Mouse (Mus musculus) granulocyte monocyte progenitor cell, adult 5-6 weeks (primary cell): Measurements from ENCODE around the gene Rpl36al. TPM values are rescaled to one million over a fixed set of nuclear protein-coding genes. Genes with fewer than 3 reads are reported as not detected.
"Not testable (repeated sequence)": the region's sequence is repeated elsewhere in the genome, so short reads cannot be mapped to it uniquely, and the experiment has no call there.

ENCODE experiments used
- ATAC-seq: replicated peaks from 2 replicates; pipeline ENCODE4 v1.8.0; 2016; ENCODE audit warnings: mild to moderate bottlenecking, moderate TSS enrichment, inconsistent platforms; ENCODE audit not compliant: poor library complexity, severe bottlenecking
- total RNA-seq, 2 experiments: library from RNA; stranded (forward) in 1 of 2; stranded (reverse) in 1 of 2; fragments of 200-712, 200-1000 nt in 1 of 2; fragments of >200 nt in 1 of 2; fragmentation: Nextera tagmentation in 1 of 2; gene quantifications; 2 replicates each; pipeline ENCODE4 v1.2.3; 2014 to 2017

The Rpl36al gene
- total RNA-seq, 2 experiments from 2014 or later: 1,057 to 1,531 TPM

DNA sequence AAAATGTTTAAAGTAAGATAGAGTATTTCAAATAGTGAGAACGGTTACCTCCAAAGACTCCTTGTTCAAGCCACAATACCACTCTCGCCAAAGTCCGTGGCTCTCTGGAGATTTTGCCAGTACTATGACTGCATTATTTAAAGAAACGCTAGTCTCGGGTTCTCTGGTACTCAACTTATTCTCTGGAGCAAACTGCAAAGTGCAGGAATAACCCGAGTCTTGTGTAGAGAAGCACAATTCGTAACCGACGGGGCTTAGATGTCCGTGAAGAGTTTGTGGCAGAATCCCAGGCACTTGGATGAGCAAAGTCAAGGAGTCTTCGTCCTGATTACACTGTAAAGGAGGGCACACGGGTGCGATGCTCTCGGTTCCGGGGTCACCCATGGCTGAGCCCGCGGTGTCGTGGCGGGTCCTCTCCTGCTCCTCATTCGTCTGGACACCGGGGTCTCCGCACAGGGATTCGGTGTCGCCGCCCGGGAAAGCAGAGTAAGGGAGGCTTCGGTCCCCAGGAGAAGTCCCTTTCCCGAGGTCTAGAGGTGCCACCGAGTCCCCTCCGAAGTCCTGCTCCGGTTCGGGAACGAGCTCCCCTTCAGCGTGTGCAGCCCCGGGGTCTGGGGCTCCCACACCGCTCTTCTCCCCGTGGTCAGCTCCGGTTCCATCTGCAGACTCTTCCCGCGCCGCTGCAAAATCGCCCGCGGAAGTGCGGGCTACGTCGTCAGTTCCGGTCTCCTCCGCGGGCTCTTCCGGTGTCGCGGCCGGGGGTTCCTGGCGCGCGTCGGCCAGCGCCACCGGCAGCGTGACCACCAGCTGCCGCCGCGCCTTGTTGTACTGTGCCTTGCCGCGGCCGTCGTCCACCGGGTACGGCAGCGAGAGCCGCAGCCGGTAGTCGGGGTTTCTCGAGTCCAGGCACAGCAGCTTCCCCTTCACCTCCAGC, 12.8 kb upstream of the Rpl36al start, which contains the start of gene Gm49383:
Gene Gm49383, minus strand, starts transcription at position 661 of the 934 bp plus-strand sequence.
- peak; percentile 82 for ATAC-seq

DNA sequence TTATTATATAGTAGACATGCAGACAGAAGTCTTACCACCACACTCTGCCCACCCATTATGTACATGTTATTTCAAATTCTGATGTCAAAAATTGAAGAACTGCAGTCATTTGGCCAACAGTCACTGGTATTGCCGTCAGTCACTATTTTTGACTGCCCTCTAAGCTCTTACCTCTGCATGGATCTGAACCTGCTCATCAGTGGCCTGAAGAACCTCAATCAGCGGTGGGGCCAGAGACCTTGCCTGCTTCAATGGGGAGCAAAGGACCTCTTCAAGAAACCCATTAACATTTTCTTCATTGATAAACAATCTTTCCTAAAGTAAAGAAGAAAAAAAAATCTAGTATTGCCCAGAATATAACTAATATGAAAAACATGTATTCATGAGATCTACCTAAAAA, 8.8 kb upstream of the Rpl36al start:
- ATAC-seq: no peak

- ATAC-seq: no peak
Observed at GRCm38 (mm10) chr12:69191396-69191795, 7.5 kb upstream of the Rpl36al start.

GRCm38 (mm10) chr12:69190522-69190921, 6.6 kb upstream of the Rpl36al start:
- peak; percentile 64 for ATAC-seq

- no peak for ATAC-seq
Observed at GRCm38 (mm10) chr12:69190074-69190473, 6.2 kb upstream of the Rpl36al start.

DNA sequence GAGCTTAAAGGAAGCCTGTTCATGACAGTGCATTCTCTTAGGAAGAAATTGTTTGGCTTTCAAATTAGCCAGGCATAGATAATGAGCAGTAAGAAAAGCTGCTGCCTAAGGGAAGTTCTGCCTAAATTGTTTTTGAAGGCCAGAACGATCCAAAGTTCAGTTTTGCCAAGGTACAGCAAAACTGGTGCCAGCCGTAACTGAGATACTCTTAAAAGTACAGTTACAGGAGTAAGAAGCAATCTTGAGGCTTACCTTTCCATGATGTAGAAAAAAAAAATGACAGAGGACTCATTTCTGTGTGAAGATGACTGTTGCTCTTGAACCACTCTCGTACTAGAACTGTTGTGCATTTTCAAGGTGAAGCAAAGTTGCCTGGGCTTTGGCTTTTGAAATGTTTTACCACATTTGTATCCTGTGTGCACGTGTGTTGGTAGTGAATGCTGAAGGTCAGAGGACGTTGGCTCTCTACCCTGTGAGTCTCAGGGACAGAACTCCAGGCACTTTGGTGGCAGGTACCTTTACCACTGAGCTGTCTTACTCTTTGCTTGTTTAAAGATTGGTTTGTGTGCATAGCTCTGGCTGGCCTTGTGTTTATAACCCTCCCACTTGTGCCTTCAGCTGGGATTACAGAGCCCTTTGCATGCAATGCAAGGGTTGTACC, 3.1 kb upstream of the Rpl36al start:
- no peak for ATAC-seq

DNA sequence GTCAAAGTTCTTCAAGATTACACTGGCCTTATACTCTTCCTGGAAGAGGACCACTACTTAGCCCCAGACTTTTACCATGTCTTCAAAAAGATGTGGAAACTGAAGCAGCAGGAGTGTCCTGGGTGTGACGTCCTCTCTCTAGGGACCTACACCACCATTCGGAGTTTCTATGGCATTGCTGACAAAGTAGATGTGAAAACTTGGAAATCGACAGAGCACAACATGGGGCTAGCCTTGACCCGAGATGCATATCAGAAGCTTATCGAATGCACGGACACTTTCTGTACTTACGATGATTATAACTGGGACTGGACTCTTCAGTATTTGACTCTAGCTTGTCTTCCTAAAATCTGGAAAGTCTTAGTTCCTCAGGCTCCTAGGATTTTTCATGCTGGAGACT, 1.5 kb upstream of the Rpl36al start:
- no peak for ATAC-seq

DNA sequence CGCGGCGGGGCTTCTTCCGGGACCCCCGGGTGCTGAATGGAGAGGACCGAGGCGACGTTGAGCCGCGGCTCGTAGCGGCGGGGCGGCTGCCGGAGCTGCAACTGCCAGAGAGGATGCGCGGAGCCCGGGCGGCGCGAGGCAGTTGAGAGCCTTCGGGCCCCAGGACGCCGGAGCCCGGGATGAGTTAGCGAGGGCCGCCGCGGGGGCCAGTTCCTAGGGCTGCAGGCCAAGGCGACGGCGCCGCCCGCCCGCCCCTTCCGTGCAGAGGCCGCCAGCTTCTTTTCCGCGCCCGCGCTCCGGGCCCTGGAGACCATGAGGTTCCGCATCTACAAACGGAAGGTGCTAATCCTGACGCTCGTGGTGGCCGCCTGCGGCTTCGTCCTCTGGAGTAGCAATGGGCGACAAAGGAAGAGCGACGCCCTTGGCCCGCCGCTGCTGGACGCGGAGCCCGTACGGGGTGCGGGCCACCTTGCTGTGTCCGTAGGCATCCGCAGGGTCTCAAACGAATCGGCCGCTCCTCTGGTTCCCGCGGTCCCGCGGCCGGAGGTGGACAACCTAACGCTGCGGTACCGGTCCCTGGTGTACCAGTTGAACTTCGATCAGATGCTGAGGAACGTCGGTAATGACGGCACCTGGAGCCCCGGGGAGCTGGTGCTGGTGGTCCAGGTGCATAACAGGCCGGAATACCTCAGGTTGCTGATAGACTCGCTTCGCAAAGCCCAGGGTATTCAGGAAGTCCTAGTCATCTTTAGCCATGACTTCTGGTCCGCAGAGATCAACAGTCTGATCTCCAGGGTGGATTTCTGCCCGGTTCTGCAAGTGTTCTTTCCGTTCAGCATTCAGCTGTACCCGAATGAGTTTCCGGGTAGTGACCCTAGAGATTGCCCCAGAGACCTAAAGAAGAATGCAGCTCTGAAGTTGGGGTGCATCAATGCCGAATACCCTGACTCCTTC, 736 bp upstream of the Rpl36al start:
- ATAC-seq: peak; percentile 43

GRCm38 (mm10) chr12:69181800-69182199, 2.1 kb downstream of the Rpl36al start:
- no peak for ATAC-seq

DNA sequence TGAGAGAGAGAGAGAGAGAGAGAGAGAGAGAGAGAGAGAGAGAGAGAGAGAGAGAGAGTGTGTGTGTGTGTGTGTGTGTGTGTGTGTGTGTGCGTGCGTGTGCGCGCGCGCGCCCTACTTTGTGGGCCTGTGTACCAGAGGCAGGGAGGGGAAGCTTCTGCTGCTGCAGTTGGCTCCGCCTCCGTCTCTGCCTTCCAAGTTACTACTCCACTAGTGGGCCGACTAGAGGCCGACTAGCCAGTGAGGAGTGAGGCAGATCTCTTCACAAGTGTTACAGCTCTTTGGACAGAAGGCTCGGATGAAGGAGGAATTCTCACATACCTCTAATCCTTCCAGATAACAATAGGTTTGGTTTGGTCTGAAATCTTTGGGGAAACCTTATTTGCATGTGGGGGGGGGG, 4.5 kb downstream of the Rpl36al start:
- ATAC-seq: no peak

- no peak for ATAC-seq
Observed at GRCm38 (mm10) chr12:69177526-69177925, 6.4 kb downstream of the Rpl36al start.

GRCm38 (mm10) chr12:69175975-69176374, 7.9 kb downstream of the Rpl36al start:
- no peak for ATAC-seq

DNA sequence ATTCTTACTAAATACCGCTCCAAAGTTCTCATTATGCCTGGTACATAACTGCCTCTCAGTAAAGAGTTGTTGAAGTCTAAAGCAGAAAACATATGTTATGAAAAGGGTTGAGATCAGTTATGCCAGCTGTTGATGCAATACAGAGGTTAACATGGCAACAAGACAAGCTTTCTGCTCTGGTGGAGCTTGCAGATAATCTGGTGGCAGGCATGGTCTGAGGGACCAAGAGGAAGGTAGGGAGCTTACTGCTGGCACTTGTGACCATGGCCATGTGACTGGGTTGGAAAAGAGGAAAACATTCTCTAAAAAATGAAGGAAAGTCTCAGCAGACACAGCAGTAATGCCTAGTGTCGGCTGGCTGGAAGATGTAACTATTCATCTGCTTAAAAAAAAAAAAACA, 12.6 kb downstream of the Rpl36al start:
- no peak for ATAC-seq

- ATAC-seq: peak; percentile 91
Observed at GRCm38 (mm10) chr12:69168461-69169106, 15.3 kb downstream of the Rpl36al start, which contains the start of gene Lrr1. Gene Lrr1 (plus strand): TSS chr12:69168814.

GRCm38 (mm10) chr12:69167656-69168460, 16.0 kb downstream of the Rpl36al start:
- ATAC-seq: peak; percentile 49

- not testable (repeated sequence) for ATAC-seq
Observed at GRCm38 (mm10) chr12:69166861-69167581, 16.9 kb downstream of the Rpl36al start.

DNA sequence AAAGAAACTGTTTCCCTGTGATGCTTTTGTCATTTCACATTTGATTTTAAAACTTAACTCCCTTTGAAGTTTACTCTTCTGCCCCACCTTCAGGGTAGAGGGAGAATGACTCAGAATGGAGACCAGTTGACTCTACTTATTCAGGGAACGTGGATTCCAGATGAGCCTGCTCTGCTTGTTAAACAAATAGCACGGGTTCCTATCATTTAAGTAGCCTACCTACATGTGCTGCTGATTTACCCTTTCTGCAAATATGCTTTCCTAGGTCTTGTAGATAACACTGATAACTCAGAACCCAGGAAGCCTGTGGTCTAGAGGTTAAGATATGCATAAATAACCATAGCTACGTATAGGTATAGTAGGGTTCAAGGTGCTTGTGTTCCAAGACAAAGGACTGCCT, 19.0 kb downstream of the Rpl36al start:
- ATAC-seq: no peak

- ATAC-seq: not testable (repeated sequence)
Observed at GRCm38 (mm10) chr12:69163586-69163985, 20.3 kb downstream of the Rpl36al start.
